Mouse (Mus musculus): Measurements from ENCODE around the gene Nupl1. TPM values are rescaled to one million over a fixed set of nuclear protein-coding genes. Genes with fewer than 3 reads are reported as not detected.

The Nupl1 gene
- total and polyA plus RNA-seq, 3 experiments: not detected

DNA sequence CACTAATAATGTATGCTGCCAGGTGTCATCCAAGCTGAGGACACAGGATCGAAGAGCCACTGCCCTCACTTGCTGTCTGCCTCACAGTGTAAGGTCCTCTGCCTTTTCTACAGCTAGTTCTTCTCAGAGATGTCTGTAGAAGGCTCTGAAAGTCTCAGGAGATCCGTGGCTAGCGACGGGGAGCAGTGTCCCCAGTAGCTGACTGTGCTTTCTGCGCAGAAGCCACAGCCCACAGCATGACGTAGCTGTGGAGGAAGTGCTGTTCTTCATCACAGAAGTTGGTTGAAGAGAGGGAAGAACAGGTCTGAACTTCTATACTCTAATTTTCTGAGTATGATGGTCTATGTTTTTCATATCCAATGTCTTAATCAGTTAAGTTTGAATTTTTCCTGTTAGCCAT lies 18.1 kb upstream of the Nupl1 start:
- Histone ChIP-seq H3K4me1 (ENCODE audit: control insufficient read depth in 1 of 2, insufficient read depth in 2 of 2, low read length in 2 of 2) (peaks cover 0 to 9% of the 10 kb centered on the region in 2 experiments; a peak in 3 of 4 replicates), H3K9ac (ENCODE audit: control insufficient read depth, low read depth, low read length, poor library complexity, severe bottlenecking) (no peak overlapping the region), H3K4me3 (ENCODE audit: control insufficient read depth in 1 of 2, insufficient read depth in 1 of 2, low read depth in 2 of 2, low read length in 2 of 2) (no peak overlapping the region), H3K9me3 (replicated peaks; ENCODE audit: insufficient read depth, low read length) (no peaks in the 10 kb centered on the region), H3K79me2 (ENCODE audit: control insufficient read depth, insufficient read depth, low read length, poor library complexity) (peaks cover 38% of the 10 kb centered on the region), H3K27ac (ENCODE audit: control insufficient read depth, low read depth, low read length) (no peak overlapping the region), H3K27me3 (ENCODE audit: control insufficient read depth in 1 of 2, insufficient read depth in 2 of 2, low read length in 2 of 2) (no peaks in the 10 kb centered on the region), H3K36me3 (ENCODE audit: control insufficient read depth in 1 of 2, insufficient read depth in 2 of 2, low read length in 2 of 2) (peaks cover 0 to 15% of the 10 kb centered on the region in 2 experiments; a peak in 2 of 4 replicates)
- peak; percentile 35 for DNase-seq (ENCODE audit: low read depth, low spot score)
- TF ChIP-seq ZMIZ1 (IDR thresholded peaks at IDR 0.05; ENCODE audit: low read depth, low read length) (no peak), JUND (IDR thresholded peaks at IDR 0.05; ENCODE audit: low read depth, low read length) (no peak), KAT2A (conservative IDR thresholded peaks at IDR 0.05; ENCODE audit: low read depth, low read length) (no peak), HCFC1 (IDR thresholded peaks at IDR 0.05; ENCODE audit: low read depth, low read length) (no peak), SMC3 (IDR thresholded peaks at IDR 0.05; ENCODE audit: low read depth, low read length) (no peak), TAL1 (IDR thresholded peaks at IDR 0.05; ENCODE audit: low read length) (no peak), GATA1 (IDR thresholded peaks at IDR 0.05; ENCODE audit: low read depth, low read length) (no peak), EP300 (IDR thresholded peaks at IDR 0.05; ENCODE audit: low read depth in 1 of 2, low read length in 2 of 2) (no peak), GABPA (IDR thresholded peaks at IDR 0.05; ENCODE audit: low read depth, low read length) (no peak), RAD21 (IDR thresholded peaks at IDR 0.05; ENCODE audit: low read depth, low read length) (no peak)

DNA sequence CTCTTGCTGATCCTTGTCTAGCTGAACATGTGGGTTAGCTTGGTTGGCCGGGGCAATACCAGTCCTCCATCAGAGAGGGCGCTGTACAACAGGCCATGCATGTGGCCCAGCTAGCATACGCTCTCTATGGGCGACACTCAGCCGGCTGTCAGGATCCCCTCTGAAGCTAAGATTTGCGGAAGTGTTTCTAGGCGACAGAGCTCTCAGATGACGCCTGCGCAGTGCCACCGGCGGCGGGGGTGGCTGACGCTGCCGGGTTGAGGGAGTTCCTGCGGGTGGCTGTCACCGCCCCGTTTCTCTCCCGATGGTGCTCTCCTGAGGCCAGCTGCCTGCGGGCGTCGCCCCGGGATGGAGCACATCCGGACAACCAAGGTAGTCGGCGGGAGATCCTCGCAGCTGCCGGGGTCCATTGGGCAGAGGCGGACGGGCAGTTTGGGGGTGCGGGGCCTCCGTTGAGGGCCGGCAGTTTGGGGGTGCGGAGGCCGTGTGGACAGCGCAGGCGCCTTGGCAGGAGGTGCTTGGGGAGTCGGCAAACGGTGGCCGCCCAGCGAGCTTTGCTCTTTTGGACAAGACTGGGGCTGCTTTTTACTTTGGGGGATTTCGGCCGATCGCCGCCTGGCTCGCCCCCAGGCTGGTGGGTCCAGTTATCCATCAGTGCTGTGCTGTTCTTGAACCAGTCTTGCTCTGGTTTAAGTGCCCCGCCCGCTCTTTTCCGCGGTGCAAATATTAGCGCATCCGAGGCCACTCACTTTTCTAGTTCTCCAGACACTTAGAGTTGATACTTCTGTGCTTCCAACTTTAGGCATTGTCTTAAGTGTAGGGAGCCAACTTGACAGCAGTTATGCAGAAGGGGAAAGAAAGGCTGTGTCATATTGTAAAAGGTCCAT lies 14.0 kb upstream of the Nupl1 start, which contains the start of gene Mtmr6:
Gene Mtmr6 (plus strand): TSS at position 239 of the 887 bp plus-strand sequence.
- peak within 1 kb of the TSS; percentile 89 for H3K9ac ChIP-seq (ENCODE audit: control insufficient read depth, low read depth, low read length, poor library complexity, severe bottlenecking)
- peak within 1 kb of the TSS; percentile 85 for H3K4me3 ChIP-seq (ENCODE audit: control insufficient read depth in 1 of 2, insufficient read depth in 1 of 2, low read depth in 2 of 2, low read length in 2 of 2)
- H3K9me3 ChIP-seq (replicated peaks; ENCODE audit: insufficient read depth, low read length): no peaks in the 10 kb centered on the region
- peaks cover 0 to 15% of the 10 kb centered on the region in 2 experiments; a peak in 2 of 4 replicates for H3K36me3 ChIP-seq (ENCODE audit: control insufficient read depth in 1 of 2, insufficient read depth in 2 of 2, low read length in 2 of 2)
- H3K27ac ChIP-seq (ENCODE audit: control insufficient read depth, low read depth, low read length): peak within 1 kb of the TSS; percentile 50
- peak; percentile 99 for DNase-seq (ENCODE audit: low read depth, low spot score)
- H3K27me3 ChIP-seq (ENCODE audit: control insufficient read depth in 1 of 2, insufficient read depth in 2 of 2, low read length in 2 of 2): no peaks in the 10 kb centered on the region
- peaks cover 0 to 9% of the 10 kb centered on the region in 2 experiments; a peak in 3 of 4 replicates for H3K4me1 ChIP-seq (ENCODE audit: control insufficient read depth in 1 of 2, insufficient read depth in 2 of 2, low read length in 2 of 2)
- peaks cover 32% of the 10 kb centered on the region for H3K79me2 ChIP-seq (ENCODE audit: control insufficient read depth, insufficient read depth, low read length, poor library complexity)
- TF ChIP-seq TCF12 (IDR thresholded peaks at IDR 0.05; ENCODE audit: low read depth, low read length) (peak; percentile 47), ETS1 (IDR thresholded peaks at IDR 0.05; ENCODE audit: low read depth, low read length) (peak; percentile 77), NELFE (IDR thresholded peaks at IDR 0.05; ENCODE audit: low read depth, low read length) (peak; percentile 72), MYB (IDR thresholded peaks at IDR 0.05; ENCODE audit: low read depth, low read length) (no peak), ZC3H11A (IDR thresholded peaks at IDR 0.05; ENCODE audit: low read depth, low read length) (no peak), RAD21 (IDR thresholded peaks at IDR 0.05; ENCODE audit: low read depth, low read length) (no peak), CHD2 (IDR thresholded peaks at IDR 0.05; ENCODE audit: low read length) (no peak), MAZ (IDR thresholded peaks at IDR 0.05; ENCODE audit: low read depth, low read length) (no peak), NRF1 (IDR thresholded peaks at IDR 0.05; ENCODE audit: insufficient read depth, low read depth, low read length, poor library complexity, severe bottlenecking) (peak; percentile 88), USF2 (IDR thresholded peaks at IDR 0.05; ENCODE audit: borderline replicate concordance in 1 of 2, insufficient read depth in 1 of 2, low read depth in 1 of 2, low read length in 2 of 2) (no peak), TBP (IDR thresholded peaks at IDR 0.05; ENCODE audit: low read depth, low read length) (peak; percentile 84), MEF2A (IDR thresholded peaks at IDR 0.05; ENCODE audit: extremely low read depth, insufficient replicate concordance, low read depth, low read length, poor library complexity, severe bottlenecking) (0 out of 2 replicates have a peak, but pooled peaks have one; percentile 8), HCFC1 (IDR thresholded peaks at IDR 0.05; ENCODE audit: low read depth, low read length) (peak; percentile 91), ELF1 (IDR thresholded peaks at IDR 0.05; ENCODE audit: low read depth, low read length) (peak; percentile 98), POLR2A (IDR thresholded peaks at IDR 0.05; ENCODE audit: control insufficient read depth in 1 of 2, insufficient read depth in 1 of 2, low read depth in 1 of 2, low read length in 2 of 2, poor library complexity in 1 of 2) (peak; percentile 73 to 74; a peak in 3 of 4 replicates), CTCF (IDR thresholded peaks at IDR 0.05 in 2 of 3, conservative IDR thresholded peaks at IDR 0.05 in 1 of 3; ENCODE audit: control insufficient read depth in 1 of 3, insufficient read depth in 1 of 3, low read depth in 2 of 3, low read length in 3 of 3, poor library complexity in 1 of 3, severe bottlenecking in 1 of 3) (peak; percentile 79 to 95 (median 94)), ZNF384 (IDR thresholded peaks at IDR 0.05; ENCODE audit: low read depth, low read length) (no peak), BHLHE40 (IDR thresholded peaks at IDR 0.05; ENCODE audit: borderline replicate concordance, low read depth, low read length) (no peak), SIN3A (IDR thresholded peaks at IDR 0.05; ENCODE audit: low read length) (peak; percentile 99), TAL1 (IDR thresholded peaks at IDR 0.05; ENCODE audit: low read length) (no peak), POLR2AphosphoS5 (IDR thresholded peaks at IDR 0.05; ENCODE audit: borderline replicate concordance, low read depth, low read length) (no peak), JUND (IDR thresholded peaks at IDR 0.05; ENCODE audit: low read depth, low read length) (no peak), KAT2A (conservative IDR thresholded peaks at IDR 0.05; ENCODE audit: low read depth, low read length) (peak; percentile 57; the same call in 1 of the 2 replicates)
